Comparison of ENCODE assay signal across 22 mouse cellular contexts in genomic region chr13:9195565-9195964, GRCm38 (mm10).
DNase-seq lines count a peak whose midpoint lies in the region; ATAC-seq and TF ChIP-seq lines count a peak whose summit lies in the region.
"Had no signal": no experiment of that assay in that cellular context is flagged by ENCODE, and none has a peak within 500 bp of the region (broad histone marks: within the 10 kb centered on the region; RNA-seq: fewer than 3 reads in every experiment).

No protein-coding gene starts in this region.

- H3K9me3 ChIP-seq in forebrain, postnatal 0 days (ENCODE audit: low read length), result no peaks in the 10 kb centered on the region
- H3K9me3 ChIP-seq in forebrain, embryonic 16.5 days (ENCODE audit: control insufficient read depth, low read length), result no peaks in the 10 kb centered on the region
- H3K9me3 ChIP-seq in liver, embryonic 12.5 days (replicated peaks), result no peaks in the 10 kb centered on the region
- H3K9me3 ChIP-seq: hindbrain, embryonic 10.5 days; limb, embryonic 12.5 days had no signal

- no peak for DNase-seq in forebrain, postnatal 0 days
- DNase-seq in liver, adult 2 months (ENCODE audit: extremely low read depth, low read depth, low spot score), result no peak
- DNase-seq in A20 (ENCODE audit: low read depth, low spot score) (peak; percentile 42), Patski (ENCODE audit: low read depth, low spot score) (no peak)
- DNase-seq in cerebellum, postnatal 4 days (ENCODE audit: low spot score in 2 of 2), result no peak
- DNase-seq: adrenal gland, postnatal 25 days; cerebellum, adult 2 months; cerebellum, postnatal 36 days; gastrocnemius, postnatal 10 days; heart, adult 18-20 months; kidney, adult 9 months; kidney, postnatal 4 days; lung, adult 18-20 months; right cerebral cortex, postnatal 4 days had no signal

- no peak overlapping the region for H3K4me3 ChIP-seq in forebrain, postnatal 0 days (ENCODE audit: low read depth, low read length)
- no peak overlapping the region for H3K4me3 ChIP-seq in forebrain, embryonic 16.5 days (replicated peaks; ENCODE audit: low read length)
- no peak overlapping the region for H3K4me3 ChIP-seq in liver, adult 2 months (ENCODE audit: insufficient read depth, low read depth, low read length)
- H3K4me3 ChIP-seq in liver, embryonic 12.5 days, result no peak overlapping the region
- H3K4me3 ChIP-seq: hindbrain, embryonic 10.5 days; limb, embryonic 12.5 days; midbrain, embryonic 10.5 days had no signal

- no peak for ATAC-seq in forebrain, postnatal 0 days
- ATAC-seq in forebrain, embryonic 16.5 days, result no peak
- ATAC-seq in liver, embryonic 12.5 days, result no peak
- no peak for ATAC-seq in Patski
- ATAC-seq in cerebellum, adult (ENCODE audit: insufficient number of reproducible peaks, low FRiP score, low TSS enrichment), result no peak
- ATAC-seq: CD4-positive, CD25-positive, alpha-beta regulatory T cell, adult 4 months had no signal

- no peaks in the 10 kb centered on the region for H3K36me3 ChIP-seq in forebrain, postnatal 0 days (ENCODE audit: insufficient read depth)
- no peaks in the 10 kb centered on the region for H3K36me3 ChIP-seq in forebrain, embryonic 16.5 days (ENCODE audit: control insufficient read depth, insufficient read depth)
- no peaks in the 10 kb centered on the region for H3K36me3 ChIP-seq in liver, adult 2 months (ENCODE audit: control insufficient read depth, insufficient read depth, low read length)
- no peaks in the 10 kb centered on the region for H3K36me3 ChIP-seq in liver, embryonic 12.5 days
- H3K36me3 ChIP-seq: hindbrain, embryonic 10.5 days; limb, embryonic 12.5 days; midbrain, embryonic 10.5 days had no signal

- no peak for TF ChIP-seq POLR2A in liver, adult 2 months (IDR thresholded peaks at IDR 0.05; ENCODE audit: extremely low read depth, insufficient read depth, low read length)

- POLR2A ChIA-PET in Patski (lab: Charles Lee), result no interaction called here

- no peaks in the 10 kb centered on the region for H3K27me3 ChIP-seq in forebrain, postnatal 0 days (ENCODE audit: insufficient read depth, low read length)
- H3K27me3 ChIP-seq in forebrain, embryonic 16.5 days (replicated peaks; ENCODE audit: control insufficient read depth, insufficient read depth, low read length), result no peaks in the 10 kb centered on the region
- no peaks in the 10 kb centered on the region for H3K27me3 ChIP-seq in liver, adult 2 months (ENCODE audit: control insufficient read depth, insufficient read depth, low read length)
- peaks cover 8% of the 10 kb centered on the region for H3K27me3 ChIP-seq in liver, embryonic 12.5 days (replicated peaks)
- H3K27me3 ChIP-seq in Patski, result no peaks in the 10 kb centered on the region
- H3K27me3 ChIP-seq: limb, embryonic 12.5 days had no signal

- H3K4me2 ChIP-seq in forebrain, postnatal 0 days (ENCODE audit: low read depth), result no peak overlapping the region
- H3K4me2 ChIP-seq in forebrain, embryonic 16.5 days (ENCODE audit: low read length), result no peak overlapping the region
- no peak overlapping the region for H3K4me2 ChIP-seq in liver, embryonic 12.5 days
- H3K4me2 ChIP-seq: limb, embryonic 12.5 days had no signal

- no peak overlapping the region for H3K9ac ChIP-seq in forebrain, postnatal 0 days
- H3K9ac ChIP-seq in forebrain, embryonic 16.5 days (replicated peaks; ENCODE audit: low read depth, low read length), result no peak overlapping the region
- H3K9ac ChIP-seq in liver, adult 2 months (ENCODE audit: low read depth, low read length), result no peak overlapping the region
- H3K9ac ChIP-seq in liver, embryonic 12.5 days, result no peak overlapping the region
- H3K9ac ChIP-seq: limb, embryonic 12.5 days had no signal

- WGBS in forebrain, postnatal 0 days, result 71% methylated on average over 4 of the region's 4 CpGs
- 68% methylated on average over 4 of the region's 4 CpGs for WGBS in forebrain, embryonic 16.5 days
- WGBS in liver, adult 2 months, result 58% methylated on average over 4 of the region's 4 CpGs
- WGBS in liver, embryonic 12.5 days (ENCODE audit: insufficient replicate concordance), result 54% methylated on average over 4 of the region's 4 CpGs

- CTCF ChIA-PET in Patski (lab: Charles Lee), result interaction anchor here (1.3 kb wide), 1 partner anchor 273 kb away, joined by 3 read pairs; no protein-coding TSS in a partner anchor

- in situ Hi-C loops in Patski (cut with MboI; ENCODE audit: low pct_unique_long_range_greater_than_20kb), result no loop called here

- H3K4me1 ChIP-seq in forebrain, postnatal 0 days (ENCODE audit: insufficient read depth), result no peaks in the 10 kb centered on the region
- H3K4me1 ChIP-seq in forebrain, embryonic 16.5 days (replicated peaks; ENCODE audit: control insufficient read depth, insufficient read depth, low read length), result peaks cover 10% of the 10 kb centered on the region
- no peaks in the 10 kb centered on the region; the same call in 1 of the 2 replicates for H3K4me1 ChIP-seq in liver, adult 2 months (ENCODE audit: control insufficient read depth, insufficient read depth, low read length)
- H3K4me1 ChIP-seq in liver, embryonic 12.5 days, result peaks cover 13% of the 10 kb centered on the region; the same call in 1 of the 2 replicates
- H3K4me1 ChIP-seq: limb, embryonic 12.5 days had no signal

- no peak overlapping the region for H3K27ac ChIP-seq in forebrain, postnatal 0 days (ENCODE audit: low read depth, low read length)
- H3K27ac ChIP-seq in forebrain, embryonic 16.5 days (ENCODE audit: low read length), result no peak overlapping the region
- no peak overlapping the region for H3K27ac ChIP-seq in liver, adult 2 months (replicated peaks; ENCODE audit: insufficient read depth, low read depth, low read length)
- no peak overlapping the region for H3K27ac ChIP-seq in liver, embryonic 12.5 days
- H3K27ac ChIP-seq: hindbrain, embryonic 10.5 days; limb, embryonic 12.5 days; macrophage; midbrain, embryonic 10.5 days had no signal

- 0 out of 2 replicates have a peak, but pooled peaks have one; percentile 10 for TF ChIP-seq CTCF in forebrain, postnatal 0 days (IDR thresholded peaks at IDR 0.05; ENCODE audit: low read depth)
- TF ChIP-seq CTCF in liver, adult 2 months (IDR thresholded peaks at IDR 0.05; ENCODE audit: low read depth, low read length), result peak; percentile 6; the same call in 1 of the 2 replicates
- peak; percentile 35 for TF ChIP-seq CTCF in Patski (IDR thresholded peaks at IDR 0.05)

- no peaks in the 10 kb centered on the region for H3K79me2 ChIP-seq in liver, adult 2 months (ENCODE audit: control insufficient read depth, insufficient read depth, low read length)
